Mouse (Mus musculus) intestine, embryonic 15.5 days (tissue): ENCODE results near the gene Hist2h2ab. TPM values are rescaled to one million over a fixed set of nuclear protein-coding genes. Genes with fewer than 3 reads are reported as not detected.
"Not testable (repeated sequence)": the region's sequence is repeated elsewhere in the genome, so short reads cannot be mapped to it uniquely, and the experiment has no call there.

Experiments
- ATAC-seq: fragments of 200-750 bp; cut with Nextera tagmentation; 2 replicates; pipeline ENCODE4 v1.8.0; 2017; ENCODE audit warnings: moderate TSS enrichment, moderate library complexity
- H3K27ac ChIP-seq: fragments of 300-500 bp; sonication (generic); 2 replicates; pipeline ENCODE4 v1.5.1; 2015; ENCODE audit warnings: mild to moderate bottlenecking, inconsistent platforms
- H3K27me3 ChIP-seq: fragments of 300-500 bp; sonication (generic); replicated peaks from 2 replicates; pipeline ENCODE4 v1.6.1; 2015; ENCODE audit warnings: inconsistent platforms
- H3K36me3 ChIP-seq: fragments of 300-500 bp; sonication (generic); 2 replicates; pipeline ENCODE4 v1.6.1; 2015; ENCODE audit warnings: inconsistent platforms
- H3K4me1 ChIP-seq: fragments of 300-500 bp; sonication (generic); replicated peaks from 2 replicates; pipeline ENCODE4 v1.6.1; 2015; ENCODE audit warnings: inconsistent platforms
- H3K4me2 ChIP-seq: fragments of 300-500 bp; sonication (generic); replicated peaks from 2 replicates; pipeline ENCODE4 v1.6.1; 2015; ENCODE audit warnings: mild to moderate bottlenecking, inconsistent platforms
- H3K4me3 ChIP-seq: fragments of 300-500 bp; sonication (generic); replicated peaks from 2 replicates; pipeline ENCODE4 v1.5.1; 2015; ENCODE audit warnings: inconsistent platforms
- H3K9ac ChIP-seq: fragments of 300-500 bp; sonication (generic); 2 replicates; pipeline ENCODE4 v1.6.1; 2015; ENCODE audit warnings: inconsistent platforms
- H3K9me3 ChIP-seq: fragments of 300-500 bp; sonication (generic); 2 replicates; pipeline ENCODE4 v1.6.1; 2016; ENCODE audit warnings: inconsistent platforms
- WGBS: fragments of 180-500 bp; shearing (Covaris S2); methylation state at CpG from one replicate; pipeline ENCODE4 v1.1.7; 2015; 5-methylcytosine and 5-hydroxymethylcytosine counted together
- polyA plus RNA-seq: library from polyadenylated mRNA; unstranded; fragments of >200 nt; fragmentation: Nextera tagmentation; extraction: Ambion mirVana; gene quantifications from 2 replicates; pipeline ENCODE4 v1.2.1, GENCODE M21; 2015

The Hist2h2ab gene
- polyA plus RNA-seq, 1 experiment from 2014 or later = 1.1 TPM

GRCm38 (mm10) chr3:96207819-96208218, 11.8 kb upstream of the Hist2h2ab start:
- no peak overlapping the region for H3K4me2 ChIP-seq
- no peaks in the 10 kb centered on the region for H3K4me1 ChIP-seq
- H3K4me3 ChIP-seq = no peak overlapping the region
- no peak overlapping the region for H3K27ac ChIP-seq
- H3K9ac ChIP-seq = no peak overlapping the region
- no peaks in the 10 kb centered on the region for H3K9me3 ChIP-seq
- 71% methylated on average over 3 of the region's 3 CpGs for WGBS
- no peak for ATAC-seq
- no peaks in the 10 kb centered on the region for H3K36me3 ChIP-seq
- H3K27me3 ChIP-seq = no peaks in the 10 kb centered on the region

- no peak for ATAC-seq
- Histone ChIP-seq H3K4me3 (no peak overlapping the region), H3K27ac (no peak overlapping the region), H3K4me1 (no peaks in the 10 kb centered on the region), H3K27me3 (no peaks in the 10 kb centered on the region), H3K9ac (no peak overlapping the region), H3K9me3 (no peaks in the 10 kb centered on the region), H3K4me2 (no peak overlapping the region), H3K36me3 (no peaks in the 10 kb centered on the region)
- 24% methylated on average over 15 of the region's 15 CpGs for whole genome bisulfite sequencing
Measured at GRCm38 (mm10) chr3:96209242-96209641, 10.4 kb upstream of the Hist2h2ab start.

- H3K27ac ChIP-seq = peak overlapping the region; percentile 98
- H3K36me3 ChIP-seq = no peaks in the 10 kb centered on the region
- H3K4me1 ChIP-seq = peaks cover 13% of the 10 kb centered on the region; the same call in 1 of the 2 replicates
- H3K4me2 ChIP-seq = peak overlapping the region; percentile 83
- no peaks in the 10 kb centered on the region for H3K9me3 ChIP-seq
- peak; percentile 11 for ATAC-seq
- H3K27me3 ChIP-seq = no peaks in the 10 kb centered on the region
- under 1% methylated on average over 12 of the region's 12 CpGs for WGBS
- peak overlapping the region; percentile 56 for H3K4me3 ChIP-seq
- H3K9ac ChIP-seq = peak overlapping the region; percentile 55
Measured at GRCm38 (mm10) chr3:96219191-96219641, 449 bp upstream of the Hist2h2ab start.

GRCm38 (mm10) chr3:96220131-96220764, 583 bp downstream of the Hist2h2ab start:
- not testable (repeated sequence) for H3K36me3 ChIP-seq, H3K27me3 ChIP-seq, H3K9me3 ChIP-seq
- H3K9ac ChIP-seq = peak overlapping the region; percentile 73
- peak overlapping the region; percentile 83 for H3K4me2 ChIP-seq
- H3K27ac ChIP-seq = peak overlapping the region; percentile 98
- ATAC-seq = peak; percentile 7; the same call in 1 of the 2 replicates
- H3K4me1 ChIP-seq = peaks cover 13% of the 10 kb centered on the region; the same call in 1 of the 2 replicates
- under 1% methylated on average over 37 of the region's 47 CpGs for WGBS
- H3K4me3 ChIP-seq = peak overlapping the region; percentile 56

- Histone ChIP-seq H3K4me3 (peak within 1 kb of the TSS; percentile 56), H3K27me3 (no peaks in the 10 kb centered on the region), H3K4me2 (peak within 1 kb of the TSS; percentile 83), H3K9me3 (no peaks in the 10 kb centered on the region), H3K36me3 (no peaks in the 10 kb centered on the region), H3K9ac (peak within 1 kb of the TSS; percentile 73), H3K27ac (peak within 1 kb of the TSS; percentile 98), H3K4me1 (peaks cover 11% of the 10 kb centered on the region; the same call in 1 of the 2 replicates)
- ATAC-seq = peak; percentile 94
- under 1% methylated on average over 43 of the region's 43 CpGs for WGBS
Measured at GRCm38 (mm10) chr3:96220765-96221639, 1.3 kb downstream of the Hist2h2ab start, which contains the start of the genes Hist2h2ac and Hist2h2be. Gene Hist2h2ac (minus strand): TSS chr3:96220880. Gene Hist2h2be (plus strand): TSS chr3:96221119.

- 24% methylated on average over 9 of the region's 9 CpGs for WGBS
- peak overlapping the region; percentile 98 for H3K27ac ChIP-seq
- H3K9me3 ChIP-seq = no peaks in the 10 kb centered on the region
- no peaks in the 10 kb centered on the region for H3K36me3 ChIP-seq
- no peak for ATAC-seq
- peaks cover 11% of the 10 kb centered on the region; the same call in 1 of the 2 replicates for H3K4me1 ChIP-seq
- peak overlapping the region; percentile 44 for H3K9ac ChIP-seq
- peak overlapping the region; percentile 56 for H3K4me3 ChIP-seq
- peak overlapping the region; percentile 83 for H3K4me2 ChIP-seq
- no peaks in the 10 kb centered on the region for H3K27me3 ChIP-seq
Measured at GRCm38 (mm10) chr3:96221640-96222038, 2.0 kb downstream of the Hist2h2ab start.

GRCm38 (mm10) chr3:96222774-96223173, 3.1 kb downstream of the Hist2h2ab start:
- WGBS = 88% methylated on average over 4 of the region's 4 CpGs
- Histone ChIP-seq H3K9ac (no peak overlapping the region; the same call in 1 of the 2 replicates), H3K36me3 (no peaks in the 10 kb centered on the region), H3K9me3 (no peaks in the 10 kb centered on the region), H3K4me2 (peak overlapping the region; percentile 83; the same call in 1 of the 2 replicates), H3K4me1 (peaks cover 11% of the 10 kb centered on the region; the same call in 1 of the 2 replicates), H3K27ac (no peak overlapping the region), H3K27me3 (no peaks in the 10 kb centered on the region), H3K4me3 (no peak overlapping the region)
- no peak for ATAC-seq

GRCm38 (mm10) chr3:96225421-96225820, 5.8 kb downstream of the Hist2h2ab start:
- Histone ChIP-seq H3K36me3 (no peaks in the 10 kb centered on the region), H3K4me3 (no peak overlapping the region), H3K9me3 (no peaks in the 10 kb centered on the region), H3K9ac (no peak overlapping the region), H3K4me2 (no peak overlapping the region), H3K4me1 (peaks cover 11% of the 10 kb centered on the region; the same call in 1 of the 2 replicates), H3K27ac (no peak overlapping the region), H3K27me3 (no peaks in the 10 kb centered on the region)
- no peak for ATAC-seq
- WGBS = 49% methylated on average over 2 of the region's 2 CpGs

GRCm38 (mm10) chr3:96226695-96227648, 7.3 kb downstream of the Hist2h2ab start:
- Histone ChIP-seq H3K27ac (no peak overlapping the region), H3K4me2 (no peak overlapping the region), H3K9me3 (no peaks in the 10 kb centered on the region), H3K4me1 (0 out of 2 replicates have a peak, but pooled peaks cover 6% of the 10 kb centered on the region), H3K36me3 (no peaks in the 10 kb centered on the region), H3K27me3 (no peaks in the 10 kb centered on the region), H3K9ac (no peak overlapping the region), H3K4me3 (no peak overlapping the region)
- 60% methylated on average over 8 of the region's 8 CpGs for WGBS
- 0 out of 2 replicates have a peak, but pooled peaks have one; percentile 40 for ATAC-seq

- H3K27me3 ChIP-seq = no peaks in the 10 kb centered on the region
- no peak overlapping the region for H3K4me3 ChIP-seq
- no peak overlapping the region for H3K9ac ChIP-seq
- ATAC-seq = no peak
- 48% methylated on average over 2 of the region's 2 CpGs for WGBS
- H3K4me1 ChIP-seq = 0 out of 2 replicates have a peak, but pooled peaks cover under 1% of the 10 kb centered on the region
- H3K27ac ChIP-seq = no peak overlapping the region
- H3K4me2 ChIP-seq = no peak overlapping the region
- H3K9me3 ChIP-seq = no peaks in the 10 kb centered on the region
- no peaks in the 10 kb centered on the region for H3K36me3 ChIP-seq
Measured at GRCm38 (mm10) chr3:96228828-96229227, 9.2 kb downstream of the Hist2h2ab start.

GRCm38 (mm10) chr3:96230404-96230803, 10.7 kb downstream of the Hist2h2ab start:
- Histone ChIP-seq H3K4me2 (no peak overlapping the region), H3K9ac (no peak overlapping the region), H3K27ac (no peak overlapping the region), H3K4me3 (no peak overlapping the region), H3K9me3 (no peaks in the 10 kb centered on the region), H3K36me3 (no peaks in the 10 kb centered on the region), H3K4me1 (no peaks in the 10 kb centered on the region), H3K27me3 (no peaks in the 10 kb centered on the region)
- ATAC-seq = no peak
- 75% methylated on average over 2 of the region's 2 CpGs for WGBS
